Mouse (Mus musculus) hematopoietic stem cell, adult 5-6 weeks (primary cell): ENCODE measurements at regions not wholly inside any gene's neighbourhood (a gene's known extent, or its start where the extent isn't known, plus 50 kb on each side); places are given as distances from the start of the nearest gene placed in this dataset.

ENCODE experiments used
- ATAC-seq, 2 experiments: fragments of 125-278 bp in 1 of 2; replicated peaks in 1 of 2; 2 replicates each; pipeline ENCODE4 v1.8.0; 2016 to 2017; ENCODE audit warnings: inconsistent platforms in 2 of 2, mild to moderate bottlenecking in 2 of 2, moderate number of reproducible peaks in 2 of 2, low read depth in 1 of 2, moderate TSS enrichment in 1 of 2; ENCODE audit not compliant: low FRiP score in 2 of 2, poor library complexity in 2 of 2, severe bottlenecking in 2 of 2, insufficient read depth in 1 of 2, low TSS enrichment in 1 of 2

DNA sequence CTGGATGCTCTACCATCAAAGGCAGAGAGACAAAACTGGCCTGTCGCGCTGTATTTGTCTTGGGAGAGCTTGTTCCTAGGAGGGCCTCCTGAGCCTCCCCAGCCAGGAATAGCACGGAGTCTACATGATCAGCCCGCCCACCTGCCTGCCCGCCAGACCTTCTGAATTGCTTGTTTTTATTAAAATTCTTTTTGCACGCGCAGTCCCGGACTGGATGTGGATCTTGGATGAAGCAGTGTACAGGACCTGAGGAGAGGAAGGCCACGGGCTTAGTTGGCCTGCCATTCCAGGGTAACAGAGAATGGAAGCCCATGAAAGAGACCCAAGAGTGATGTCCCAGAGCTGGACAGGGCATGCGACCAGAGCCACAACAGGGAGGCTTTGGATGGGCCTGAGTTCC is 235.8 kb downstream of the Cyp26b1 start:
- ATAC-seq: no peak

DNA sequence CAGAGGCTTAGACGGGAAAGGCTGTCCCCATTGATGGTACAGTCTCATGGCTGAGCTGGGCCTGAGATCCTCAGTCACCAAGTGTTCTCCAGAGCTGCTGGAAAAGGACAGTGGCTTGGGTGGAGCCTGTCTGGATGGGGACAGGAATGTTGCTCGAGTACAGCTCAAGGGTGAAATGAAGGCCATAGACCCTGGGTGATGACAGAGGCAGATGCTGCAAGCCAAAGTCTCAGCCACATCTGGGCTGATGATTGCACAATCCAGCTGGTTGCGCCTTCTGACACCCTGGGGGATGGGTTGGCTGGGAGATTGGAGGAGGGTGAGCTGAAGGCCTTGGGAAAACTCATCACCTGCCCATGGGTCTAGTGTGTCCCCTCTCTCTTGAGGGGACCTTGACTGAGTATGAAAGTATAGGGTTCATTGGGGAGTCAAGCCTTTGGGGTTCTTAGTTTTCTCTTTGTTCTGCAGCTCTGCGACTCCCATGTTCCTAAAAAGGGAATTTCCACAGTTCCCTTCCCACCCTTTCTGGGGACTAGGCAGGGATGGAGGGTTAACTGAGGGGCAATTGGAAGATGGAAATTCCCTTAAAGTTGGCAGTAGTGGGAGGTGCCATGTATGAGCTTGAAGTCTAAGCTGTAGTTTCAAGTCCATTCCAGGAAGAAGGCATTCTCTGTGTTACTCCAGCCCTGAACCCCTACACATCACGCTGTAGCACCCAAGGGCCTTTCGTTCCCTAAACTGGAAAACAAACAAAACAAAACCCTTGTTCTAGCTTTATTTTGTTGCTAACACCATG is 240.1 kb downstream of the Cyp26b1 start:
- no peak for ATAC-seq

DNA sequence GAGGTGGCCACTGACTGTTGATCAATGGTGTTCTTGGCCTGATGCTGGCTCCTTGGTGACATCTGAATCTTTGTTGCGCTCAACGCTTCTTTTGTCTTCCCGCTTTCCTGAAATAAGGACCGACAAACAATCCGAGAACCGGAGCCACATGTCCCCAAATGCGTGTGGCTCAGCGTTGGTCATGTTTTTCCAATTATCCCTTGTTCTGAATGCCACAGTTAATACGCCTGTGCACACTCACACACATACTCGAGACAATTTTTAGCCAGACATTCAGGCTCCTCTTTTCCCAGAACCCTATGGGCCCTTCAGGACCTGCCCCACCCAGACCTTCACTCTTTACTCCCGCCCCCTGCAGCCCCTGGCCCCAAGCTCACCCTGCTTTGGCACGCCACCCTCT is 248.8 kb downstream of the Cyp26b1 start:
- no peak for ATAC-seq

DNA sequence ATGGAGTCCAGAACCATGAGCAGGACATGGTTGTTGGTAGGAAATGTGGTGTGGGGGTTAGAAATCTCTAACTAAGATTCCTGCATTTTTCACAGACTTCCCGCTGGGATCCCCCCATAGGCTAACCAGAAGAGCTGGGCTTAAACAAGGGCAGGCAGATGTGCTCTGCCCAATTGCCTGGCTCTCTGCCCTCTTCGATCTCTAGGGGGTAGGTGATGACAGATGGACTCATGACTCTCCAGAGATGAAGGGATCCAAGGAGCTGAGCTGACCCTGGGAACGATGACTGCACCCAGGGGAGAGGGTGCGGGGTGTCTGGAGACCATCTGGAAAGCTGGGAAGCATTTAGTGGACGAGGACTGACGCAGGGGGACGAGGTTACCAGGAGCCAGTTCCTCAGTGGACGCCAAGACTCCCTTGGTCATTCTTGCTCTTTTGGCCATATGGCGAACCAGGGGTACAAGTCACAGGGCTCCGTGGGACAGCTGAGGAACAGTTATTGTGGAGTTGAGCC is 260.0 kb downstream of the Cyp26b1 start:
- no peak for ATAC-seq

DNA sequence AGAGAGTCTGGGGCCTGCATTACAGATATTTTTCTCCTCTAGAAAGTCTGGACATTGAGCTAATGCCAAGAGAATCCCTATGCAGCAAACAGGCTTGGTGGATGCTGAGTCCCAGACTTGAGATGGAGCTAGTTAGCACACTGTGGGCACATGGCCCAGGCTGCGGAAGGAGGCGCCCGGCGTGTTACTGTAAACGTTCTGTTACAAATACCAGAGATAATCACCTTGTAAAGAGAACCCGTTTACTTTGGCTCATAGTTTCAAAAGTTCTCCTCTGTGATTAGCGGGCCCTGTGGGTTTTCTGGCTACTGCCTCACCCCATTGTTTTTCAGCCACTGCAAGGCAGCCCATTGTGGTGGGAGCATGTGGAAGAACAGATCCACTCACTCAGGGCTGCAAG is 264.6 kb downstream of the Cyp26b1 start:
- no peak for ATAC-seq

DNA sequence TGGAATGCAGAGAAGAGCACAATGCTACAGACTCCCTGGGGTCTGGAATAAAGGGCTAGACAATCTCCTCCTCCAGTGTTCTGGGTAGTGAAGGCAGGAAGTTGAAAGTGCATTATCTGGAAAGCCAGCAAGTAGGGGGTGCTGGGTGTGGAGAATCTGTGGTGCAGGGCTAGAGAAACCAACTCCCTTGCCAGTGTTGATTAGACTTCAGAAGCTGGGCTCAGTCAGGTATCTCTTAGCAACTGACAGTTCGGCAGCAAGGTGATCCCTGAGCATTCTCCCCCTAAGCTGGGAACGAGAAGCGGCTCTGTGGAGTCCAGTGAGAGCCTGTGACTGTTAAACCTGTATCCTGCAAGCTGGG is 265.7 kb downstream of the Cyp26b1 start:
- ATAC-seq: peak in 1 of 2 experiments; percentile 39; a peak in 1 of 4 replicates

DNA sequence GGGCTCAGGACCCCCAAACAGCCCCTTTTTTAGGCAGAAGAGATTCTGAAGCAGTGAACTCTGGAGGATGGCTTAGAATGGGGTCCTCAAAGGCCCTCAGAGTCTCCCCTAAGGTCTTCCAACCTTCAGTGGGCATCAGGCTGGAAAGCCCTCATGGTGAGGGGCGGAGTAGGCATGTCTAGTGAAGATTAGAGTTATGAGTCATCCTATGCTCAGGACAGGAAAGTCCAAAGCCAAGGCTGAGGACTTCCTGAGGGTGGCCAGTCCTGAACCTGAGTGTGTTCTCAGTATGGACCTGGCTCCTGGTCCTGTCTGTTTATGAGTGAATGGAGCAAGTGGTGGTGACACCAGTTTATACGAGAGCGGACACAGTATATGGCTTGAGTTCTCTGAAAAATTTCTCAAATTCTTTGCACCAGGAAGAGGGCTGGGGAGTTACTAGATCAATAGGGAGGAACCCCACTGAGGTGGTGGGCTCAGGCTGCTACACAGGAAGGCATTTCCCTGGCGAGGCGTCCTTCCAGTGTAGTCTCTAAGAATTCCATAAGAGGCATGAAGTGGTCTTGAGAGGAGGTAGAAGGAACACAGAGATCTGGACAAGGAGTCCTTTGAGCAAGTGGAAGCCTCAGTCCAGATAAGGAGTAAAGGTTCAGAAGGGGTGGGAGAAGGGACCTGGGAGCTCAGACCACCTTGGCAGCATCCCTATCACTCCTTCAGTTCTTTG is 266.2 kb downstream of the Cyp26b1 start:
- no peak for ATAC-seq

DNA sequence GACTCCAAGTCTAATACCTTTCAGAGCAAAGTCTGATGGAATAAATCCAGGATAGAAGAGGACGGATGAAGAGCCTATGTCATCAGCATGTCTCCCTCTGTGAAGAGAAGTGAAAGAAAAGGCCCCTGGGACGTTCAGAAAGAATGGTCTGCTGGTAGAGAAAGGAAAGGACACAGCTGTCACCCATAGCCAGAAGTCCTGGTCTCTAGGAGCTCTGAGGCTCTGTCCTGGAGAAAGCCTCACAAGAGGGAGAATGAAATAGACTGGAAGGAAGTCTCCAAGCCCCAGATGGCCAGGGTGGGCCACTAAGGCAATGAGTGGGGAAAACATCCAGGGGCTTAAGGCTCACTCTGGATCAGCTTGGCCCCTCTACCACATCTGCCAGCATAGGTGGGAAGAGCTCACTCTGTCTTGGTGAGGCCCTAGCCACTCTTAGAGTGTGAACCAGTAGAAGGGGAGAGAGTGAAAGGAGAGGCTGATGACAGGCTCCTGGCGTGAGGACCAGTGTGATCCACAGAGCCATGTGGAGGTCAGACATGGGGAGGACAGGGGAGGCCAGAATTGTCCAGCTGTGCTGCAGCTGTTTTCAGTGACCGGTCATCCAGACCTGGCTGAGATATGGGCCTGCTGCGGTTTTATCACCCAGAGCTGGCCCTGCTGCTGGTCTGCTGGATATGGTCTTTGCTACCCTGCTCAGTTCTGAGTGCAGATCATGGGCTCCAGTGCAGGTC is 268.2 kb downstream of the Cyp26b1 start:
- ATAC-seq: peak in 1 of 2 experiments; percentile 12; a peak in 1 of 4 replicates

DNA sequence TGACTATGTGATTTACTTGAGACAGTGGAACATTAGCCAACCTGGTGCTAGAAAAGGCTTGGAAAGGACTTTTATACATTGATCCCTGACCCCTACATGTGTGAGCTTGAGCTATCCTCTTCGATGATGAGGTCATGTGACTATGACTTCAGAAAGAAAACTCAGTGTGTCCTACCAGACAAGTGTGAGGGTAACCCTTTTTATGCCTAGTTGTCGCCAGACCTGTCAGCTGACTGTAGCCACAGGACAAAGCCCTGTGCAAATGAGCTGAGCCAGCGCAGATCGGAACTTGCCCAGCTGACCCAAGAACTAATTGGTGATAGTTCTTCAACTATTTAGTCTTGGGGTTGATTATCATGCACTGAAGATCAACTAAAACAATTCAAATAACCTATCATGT is 269.5 kb downstream of the Cyp26b1 start:
- ATAC-seq: no peak

DNA sequence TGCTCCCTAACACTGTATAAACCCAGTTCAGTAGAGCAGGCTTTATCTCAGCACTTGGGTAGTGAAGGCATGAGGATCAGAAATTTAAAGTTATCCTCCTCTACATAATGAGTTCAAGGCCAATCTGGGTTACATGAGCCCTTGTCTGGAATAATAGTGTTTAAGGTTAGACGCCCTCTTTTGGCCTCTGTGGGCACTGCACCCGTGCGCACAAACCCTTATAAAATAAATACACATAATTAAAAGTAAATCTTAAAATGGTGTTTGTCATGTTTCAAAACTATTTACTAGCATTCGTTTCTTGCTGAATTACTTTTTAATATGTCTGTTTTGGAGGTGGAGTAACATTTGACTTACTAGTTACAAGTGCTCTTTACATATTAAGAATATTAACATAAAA is 271.2 kb downstream of the Cyp26b1 start:
- no peak for ATAC-seq

DNA sequence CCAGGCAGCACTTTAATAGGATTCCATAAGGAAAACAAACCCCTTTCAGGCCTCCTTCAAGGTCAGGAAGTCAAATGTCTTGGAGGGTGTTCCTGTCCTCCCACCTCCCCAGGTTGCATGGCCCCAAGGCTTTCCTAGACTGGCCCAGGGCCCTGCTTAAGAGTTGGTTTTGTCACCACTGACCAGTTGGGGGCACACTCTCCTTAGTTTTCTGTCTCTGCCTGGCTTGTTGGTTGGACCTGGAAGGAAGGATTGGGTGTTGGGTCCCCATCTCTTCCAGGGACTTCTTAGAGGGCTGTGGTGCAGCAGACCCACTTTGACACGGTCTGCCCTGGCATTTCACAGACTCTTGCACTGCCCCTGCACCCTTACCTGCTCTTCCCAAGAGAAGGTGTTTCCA is 273.1 kb downstream of the Cyp26b1 start:
- no peak for ATAC-seq

DNA sequence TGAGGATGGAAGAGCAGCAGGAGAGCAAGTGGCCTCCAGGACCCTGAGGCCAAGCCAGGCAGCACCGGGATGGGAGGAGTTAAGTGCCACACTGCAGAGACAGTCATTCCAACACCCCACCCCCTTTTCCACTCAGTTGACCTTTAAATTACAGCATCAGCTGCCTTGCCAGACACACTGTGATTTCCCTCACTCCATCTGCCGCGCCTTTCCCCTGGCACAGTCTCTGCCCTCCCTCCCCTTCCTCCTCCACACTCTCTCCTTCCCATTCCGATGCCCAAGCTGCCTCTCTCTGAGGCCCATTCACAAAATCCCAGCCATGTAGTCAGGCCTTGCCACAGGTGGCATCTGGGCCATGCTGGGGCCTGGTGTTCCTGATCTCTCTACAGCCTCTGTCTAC is 274.9 kb downstream of the Cyp26b1 start:
- ATAC-seq: no peak

DNA sequence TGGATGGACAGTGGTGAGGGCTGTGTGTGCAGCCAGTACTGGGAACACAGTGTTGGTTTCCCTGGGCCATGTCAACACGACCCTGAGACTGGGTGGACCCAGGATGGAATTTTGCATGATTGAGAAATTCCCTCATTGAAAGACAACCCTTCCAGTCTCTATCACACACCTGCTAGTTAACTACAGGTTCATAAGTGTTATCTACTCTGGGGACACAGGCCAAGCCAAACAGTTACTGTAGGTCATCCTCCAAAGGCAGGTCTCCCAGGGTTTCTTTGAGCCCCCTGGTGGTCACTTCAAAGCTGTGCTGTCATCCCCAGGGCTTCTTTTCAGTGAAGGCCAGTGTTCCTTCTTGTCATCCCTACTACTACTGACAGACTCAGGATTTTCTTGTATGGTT is 276.7 kb downstream of the Cyp26b1 start:
- ATAC-seq: no peak

DNA sequence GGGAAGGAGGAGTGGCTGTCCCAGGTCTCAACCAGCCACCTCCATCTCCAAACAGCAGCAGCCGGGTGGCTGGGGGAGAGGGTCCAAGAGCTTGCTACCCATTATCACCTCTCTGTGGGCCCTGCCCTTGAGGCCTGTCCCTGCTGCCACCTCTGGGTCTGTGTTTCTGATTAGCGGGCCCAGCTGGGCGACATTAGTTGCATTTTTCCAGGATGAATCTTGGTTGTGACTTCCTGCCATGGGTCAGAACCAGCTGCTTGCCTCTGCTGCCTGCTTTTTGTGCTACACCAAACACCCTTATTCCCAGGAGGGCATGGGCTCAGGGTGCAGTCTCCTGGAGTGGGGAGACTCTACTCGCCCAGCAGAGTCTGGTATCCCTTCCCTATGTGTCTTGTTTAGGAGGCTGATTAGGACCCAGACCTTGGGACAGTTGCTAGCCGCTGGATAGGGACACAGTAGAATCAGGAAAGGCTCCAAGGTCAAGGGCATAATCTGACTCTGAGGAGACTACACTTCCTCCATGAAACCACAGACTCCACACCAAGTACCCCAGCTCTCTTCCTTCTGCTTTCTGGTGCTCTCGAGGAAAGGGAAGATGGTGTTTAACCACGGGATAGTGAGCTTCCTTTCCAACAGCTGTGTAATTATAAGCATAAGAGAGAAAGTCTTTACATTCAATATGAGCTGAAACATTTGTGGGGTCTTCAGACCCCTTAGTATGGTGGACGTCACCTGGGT is 278.4 kb downstream of the Cyp26b1 start:
- ATAC-seq: peak; percentile 81 to 85

DNA sequence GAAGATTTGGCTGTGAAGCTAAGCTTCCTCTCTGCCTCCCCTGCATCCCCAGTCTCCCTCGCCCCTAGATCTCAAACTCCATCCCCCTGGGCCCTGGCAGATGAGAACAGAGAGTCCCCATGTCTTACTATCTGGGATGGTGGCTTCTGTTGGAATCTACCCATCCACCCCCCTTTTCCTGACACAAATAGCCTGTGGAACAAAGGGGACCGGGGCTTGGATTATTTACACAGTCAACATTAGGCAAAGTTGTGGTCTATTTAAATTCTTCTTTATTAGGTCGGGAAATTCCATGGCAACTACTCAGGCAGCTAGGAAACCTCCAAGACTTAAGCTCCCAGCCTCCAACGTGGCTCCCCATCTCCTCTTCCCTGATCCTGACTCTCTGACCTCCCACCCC is 279.9 kb downstream of the Cyp26b1 start:
- ATAC-seq: no peak

DNA sequence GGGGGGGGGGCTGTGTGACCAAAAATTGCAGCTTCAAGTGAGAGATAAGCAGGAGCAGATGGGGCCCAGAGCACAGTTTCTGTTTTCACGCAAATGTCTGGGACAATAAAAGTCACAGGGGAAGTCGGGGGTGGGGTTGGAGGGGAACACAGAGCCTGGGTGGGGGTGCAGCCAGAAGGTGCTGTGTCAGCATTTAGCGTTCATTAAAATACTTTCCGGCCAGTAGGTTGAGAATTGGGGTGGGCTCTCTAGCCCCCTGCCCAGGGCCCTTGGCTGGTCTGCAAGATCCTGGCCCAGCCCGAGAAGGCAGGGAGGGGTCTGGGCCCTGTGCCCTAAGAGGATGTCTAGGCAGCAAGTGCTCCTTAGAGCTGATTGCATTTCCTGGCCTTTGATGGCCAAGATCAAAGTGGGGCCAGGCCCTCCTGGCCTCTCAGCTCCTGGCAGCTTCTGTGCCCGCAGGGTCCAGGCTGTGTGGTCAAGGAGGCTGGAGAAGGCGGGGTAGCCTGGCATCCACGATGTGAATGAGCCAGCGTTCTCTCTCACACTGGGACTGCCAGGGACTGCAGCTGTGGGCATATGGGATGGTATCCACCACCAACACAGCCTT is 283.0 kb downstream of the Cyp26b1 start:
- ATAC-seq: no peak

DNA sequence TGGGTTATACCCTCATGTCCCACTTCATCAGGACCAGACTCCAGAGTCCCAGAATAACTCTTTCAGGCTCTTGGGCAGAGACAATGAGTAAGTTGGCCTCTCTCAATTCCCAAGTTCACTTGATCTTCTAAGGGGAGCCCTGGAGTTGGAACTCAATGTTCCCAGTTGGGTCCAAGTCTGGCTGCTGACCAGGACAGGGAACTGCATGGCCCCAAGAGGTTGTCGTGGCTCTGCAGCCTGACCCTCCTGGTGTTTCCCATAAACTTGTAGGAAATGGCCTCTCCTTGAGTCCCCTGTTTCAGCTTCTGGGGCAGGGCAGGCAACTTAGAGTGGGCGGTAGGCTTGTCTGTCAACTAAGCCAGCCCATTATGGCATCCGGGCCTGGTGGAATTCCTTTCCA is 286.2 kb downstream of the Cyp26b1 start:
- no peak for ATAC-seq
